Mouse (Mus musculus): Measurements from ENCODE around the gene Mns1. TPM values are rescaled to one million over a fixed set of nuclear protein-coding genes. Genes with fewer than 3 reads are reported as not detected.

Mns1 gene
- polyA plus RNA-seq, 1 experiment from 2014 or later = 31.2 TPM

- 92% methylated on average over 2 of the region's 2 CpGs for WGBS
- ATAC-seq (ENCODE audit: low read depth) = no peak
Observed at GRCm38 (mm10) chr9:72462427-72462826, 24.6 kb downstream of the Mns1 start.

GRCm38 (mm10) chr9:72464806-72465205, 27.0 kb downstream of the Mns1 start:
- no peak for ATAC-seq (ENCODE audit: low read depth)
- Histone ChIP-seq H3K4me3 (ENCODE audit: low read length) (no peak overlapping the region), H3K4me1 (replicated peaks; ENCODE audit: control insufficient read depth, insufficient read depth, low read length) (no peaks in the 10 kb centered on the region), H3K4me2 (ENCODE audit: low read depth, low read length) (no peak overlapping the region), H3K27me3 (ENCODE audit: control insufficient read depth, insufficient read depth, low read depth, low read length) (no peaks in the 10 kb centered on the region), H3K9ac (ENCODE audit: low read length) (no peak overlapping the region), H3K36me3 (ENCODE audit: control insufficient read depth, insufficient read depth, low read length) (no peaks in the 10 kb centered on the region; the same call in 1 of the 2 replicates), H3K27ac (ENCODE audit: low read length) (no peak overlapping the region), H3K9me3 (ENCODE audit: control insufficient read depth, low read length) (no peaks in the 10 kb centered on the region)
- 89% methylated on average over 1 of the region's 1 CpGs for WGBS

More at GRCm38 (mm10) chr9:72462427-72462826, 24.6 kb downstream of the Mns1 start:
- Histone ChIP-seq H3K4me3 (ENCODE audit: low read length) (no peak overlapping the region), H3K36me3 (ENCODE audit: control insufficient read depth, insufficient read depth, low read length) (no peaks in the 10 kb centered on the region; the same call in 1 of the 2 replicates), H3K9me3 (ENCODE audit: control insufficient read depth, low read length) (no peaks in the 10 kb centered on the region), H3K4me2 (ENCODE audit: low read depth, low read length) (no peak overlapping the region), H3K9ac (ENCODE audit: low read length) (no peak overlapping the region), H3K27me3 (ENCODE audit: control insufficient read depth, insufficient read depth, low read depth, low read length) (no peaks in the 10 kb centered on the region), H3K4me1 (replicated peaks; ENCODE audit: control insufficient read depth, insufficient read depth, low read length) (no peaks in the 10 kb centered on the region), H3K27ac (ENCODE audit: low read length) (no peak overlapping the region)

- Histone ChIP-seq H3K4me3 (ENCODE audit: low read length) (no peak overlapping the region), H3K27ac (ENCODE audit: low read length) (no peak overlapping the region), H3K27me3 (ENCODE audit: control insufficient read depth, insufficient read depth, low read depth, low read length) (no peaks in the 10 kb centered on the region), H3K4me2 (ENCODE audit: low read depth, low read length) (no peak overlapping the region), H3K9ac (ENCODE audit: low read length) (no peak overlapping the region), H3K36me3 (ENCODE audit: control insufficient read depth, insufficient read depth, low read length) (no peaks in the 10 kb centered on the region; the same call in 1 of the 2 replicates), H3K9me3 (ENCODE audit: control insufficient read depth, low read length) (no peaks in the 10 kb centered on the region), H3K4me1 (replicated peaks; ENCODE audit: control insufficient read depth, insufficient read depth, low read length) (no peaks in the 10 kb centered on the region)
- ATAC-seq (ENCODE audit: low read depth) = no peak
- WGBS = 77% methylated on average over 4 of the region's 4 CpGs
Observed at GRCm38 (mm10) chr9:72465754-72466181, 28.0 kb downstream of the Mns1 start.

GRCm38 (mm10) chr9:72467551-72468407, 30.0 kb downstream of the Mns1 start:
- H3K9me3 ChIP-seq (ENCODE audit: control insufficient read depth, low read length) = no peaks in the 10 kb centered on the region
- no peak for ATAC-seq (ENCODE audit: low read depth)
- H3K4me1 ChIP-seq (replicated peaks; ENCODE audit: control insufficient read depth, insufficient read depth, low read length) = no peaks in the 10 kb centered on the region
- 64% methylated on average over 11 of the region's 11 CpGs for WGBS
- no peak overlapping the region for H3K9ac ChIP-seq (ENCODE audit: low read length)
- no peaks in the 10 kb centered on the region for H3K36me3 ChIP-seq (ENCODE audit: control insufficient read depth, insufficient read depth, low read length)
- H3K27me3 ChIP-seq (ENCODE audit: control insufficient read depth, insufficient read depth, low read depth, low read length) = no peaks in the 10 kb centered on the region
- no peak overlapping the region for H3K4me2 ChIP-seq (ENCODE audit: low read depth, low read length)
- H3K27ac ChIP-seq (ENCODE audit: low read length) = no peak overlapping the region
- no peak overlapping the region for H3K4me3 ChIP-seq (ENCODE audit: low read length)

- no peaks in the 10 kb centered on the region for H3K9me3 ChIP-seq (ENCODE audit: control insufficient read depth, low read length)
- no peaks in the 10 kb centered on the region for H3K27me3 ChIP-seq (ENCODE audit: control insufficient read depth, insufficient read depth, low read depth, low read length)
Observed at GRCm38 (mm10) chr9:72468616-72469015, 30.8 kb downstream of the Mns1 start.

GRCm38 (mm10) chr9:72469851-72470250, 32.0 kb downstream of the Mns1 start:
- WGBS = 96% methylated on average over 1 of the region's 1 CpGs
- Histone ChIP-seq H3K4me1 (replicated peaks; ENCODE audit: control insufficient read depth, insufficient read depth, low read length) (no peaks in the 10 kb centered on the region), H3K4me3 (ENCODE audit: low read length) (no peak overlapping the region), H3K4me2 (ENCODE audit: low read depth, low read length) (no peak overlapping the region), H3K9me3 (ENCODE audit: control insufficient read depth, low read length) (no peaks in the 10 kb centered on the region), H3K27ac (ENCODE audit: low read length) (no peak overlapping the region), H3K36me3 (ENCODE audit: control insufficient read depth, insufficient read depth, low read length) (0 out of 2 replicates have a peak, but pooled peaks cover 3% of the 10 kb centered on the region), H3K9ac (ENCODE audit: low read length) (no peak overlapping the region), H3K27me3 (ENCODE audit: control insufficient read depth, insufficient read depth, low read depth, low read length) (no peaks in the 10 kb centered on the region)
- ATAC-seq (ENCODE audit: low read depth) = no peak

More at GRCm38 (mm10) chr9:72468616-72469015, 30.8 kb downstream of the Mns1 start:
- ATAC-seq (ENCODE audit: low read depth) = no peak
- Histone ChIP-seq H3K4me2 (ENCODE audit: low read depth, low read length) (no peak overlapping the region), H3K36me3 (ENCODE audit: control insufficient read depth, insufficient read depth, low read length) (no peaks in the 10 kb centered on the region), H3K4me3 (ENCODE audit: low read length) (no peak overlapping the region), H3K9ac (ENCODE audit: low read length) (no peak overlapping the region), H3K27ac (ENCODE audit: low read length) (no peak overlapping the region), H3K4me1 (replicated peaks; ENCODE audit: control insufficient read depth, insufficient read depth, low read length) (no peaks in the 10 kb centered on the region)
- 89% methylated on average over 10 of the region's 10 CpGs for WGBS

- no peak for ATAC-seq (ENCODE audit: low read depth)
- H3K4me3 ChIP-seq (ENCODE audit: low read length) = no peak overlapping the region
- WGBS = 90% methylated on average over 9 of the region's 9 CpGs
Observed at GRCm38 (mm10) chr9:72475511-72475910, 37.7 kb downstream of the Mns1 start.

GRCm38 (mm10) chr9:72477306-72477705, 39.5 kb downstream of the Mns1 start:
- no peak overlapping the region for H3K9ac ChIP-seq (ENCODE audit: low read length)
- WGBS = 69% methylated on average over 6 of the region's 6 CpGs
- H3K4me1 ChIP-seq (replicated peaks; ENCODE audit: control insufficient read depth, insufficient read depth, low read length) = no peaks in the 10 kb centered on the region
- no peak overlapping the region for H3K27ac ChIP-seq (ENCODE audit: low read length)
- ATAC-seq (ENCODE audit: low read depth) = no peak
- H3K9me3 ChIP-seq (ENCODE audit: control insufficient read depth, low read length) = no peaks in the 10 kb centered on the region
- peaks cover 10% of the 10 kb centered on the region for H3K36me3 ChIP-seq (ENCODE audit: control insufficient read depth, insufficient read depth, low read length)
- no peak overlapping the region for H3K4me3 ChIP-seq (ENCODE audit: low read length)
- H3K27me3 ChIP-seq (ENCODE audit: control insufficient read depth, insufficient read depth, low read depth, low read length) = no peaks in the 10 kb centered on the region
- H3K4me2 ChIP-seq (ENCODE audit: low read depth, low read length) = no peak overlapping the region

More at GRCm38 (mm10) chr9:72475511-72475910, 37.7 kb downstream of the Mns1 start:
- Histone ChIP-seq H3K9ac (ENCODE audit: low read length) (no peak overlapping the region), H3K9me3 (ENCODE audit: control insufficient read depth, low read length) (no peaks in the 10 kb centered on the region), H3K36me3 (ENCODE audit: control insufficient read depth, insufficient read depth, low read length) (peaks cover 10% of the 10 kb centered on the region), H3K4me2 (ENCODE audit: low read depth, low read length) (no peak overlapping the region), H3K4me1 (replicated peaks; ENCODE audit: control insufficient read depth, insufficient read depth, low read length) (no peaks in the 10 kb centered on the region), H3K27me3 (ENCODE audit: control insufficient read depth, insufficient read depth, low read depth, low read length) (no peaks in the 10 kb centered on the region), H3K27ac (ENCODE audit: low read length) (no peak overlapping the region)

- Histone ChIP-seq H3K9me3 (ENCODE audit: control insufficient read depth, low read length) (no peaks in the 10 kb centered on the region), H3K27me3 (ENCODE audit: control insufficient read depth, insufficient read depth, low read depth, low read length) (no peaks in the 10 kb centered on the region), H3K4me1 (replicated peaks; ENCODE audit: control insufficient read depth, insufficient read depth, low read length) (no peaks in the 10 kb centered on the region), H3K4me3 (ENCODE audit: low read length) (no peak overlapping the region), H3K36me3 (ENCODE audit: control insufficient read depth, insufficient read depth, low read length) (peaks cover 10% of the 10 kb centered on the region), H3K27ac (ENCODE audit: low read length) (no peak overlapping the region), H3K4me2 (ENCODE audit: low read depth, low read length) (no peak overlapping the region), H3K9ac (ENCODE audit: low read length) (no peak overlapping the region)
- no peak for ATAC-seq (ENCODE audit: low read depth)
- 86% methylated on average over 1 of the region's 1 CpGs for WGBS
Observed at GRCm38 (mm10) chr9:72479276-72479675, 41.5 kb downstream of the Mns1 start.

All from lung, embryonic 16.5 days (tissue).